In the genomic region with DNA sequence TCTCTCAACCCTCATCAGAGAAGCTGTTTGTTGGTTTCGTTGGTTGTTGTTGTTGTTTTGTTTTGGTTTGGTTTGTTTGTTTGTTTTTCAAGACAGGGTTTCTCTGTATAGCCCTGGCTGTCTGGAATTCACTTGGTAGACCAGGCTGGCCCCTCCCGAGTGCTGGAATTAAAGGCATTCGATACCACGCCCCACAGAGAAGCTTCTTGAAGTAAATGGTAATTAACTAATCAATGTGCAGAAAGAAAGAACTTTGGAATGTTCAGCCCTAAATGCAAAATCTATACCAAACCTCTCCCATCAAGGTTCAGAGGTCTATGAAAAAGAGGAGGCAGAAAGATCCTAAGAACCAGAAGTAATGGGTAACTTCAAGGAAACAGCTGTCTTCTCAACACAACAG, we compare ENCODE assay signal across 27 mouse cellular contexts.
"Had no signal": no experiment of that assay in that cellular context is flagged by ENCODE, and none has a peak within 500 bp of the region (broad histone marks: within the 10 kb centered on the region; RNA-seq: fewer than 3 reads in every experiment).

No protein-coding gene starts in this region.

- DNase-seq: gastrocnemius, adult 2 months; gastrocnemius, postnatal 10 days; gastrocnemius, postnatal 25 days; heart, adult 2 months; heart, postnatal 10 days; heart, postnatal 4 days; kidney, adult 18-20 months; kidney, adult 8-10 months; kidney, postnatal 10 days; kidney, postnatal 25 days; kidney, postnatal 4 days; liver; liver, embryonic 13.5 days had no signal

- H3K4me2 ChIP-seq: heart, embryonic 12.5 days; hindbrain, embryonic 12.5 days; hindbrain, embryonic 14.5 days; limb, embryonic 12.5 days; liver, embryonic 11.5 days; liver, embryonic 13.5 days; liver, embryonic 15.5 days had no signal

- H3K27me3 ChIP-seq: heart, embryonic 12.5 days; hindbrain, embryonic 12.5 days; limb, embryonic 12.5 days; liver, embryonic 13.5 days; liver, embryonic 15.5 days had no signal

- H3K27ac ChIP-seq: gastrocnemius, adult 2 months; heart, adult 2 months; heart, embryonic 10.5 days; hindbrain, embryonic 10.5 days; hindbrain, embryonic 12.5 days; hindbrain, embryonic 14.5 days; layer of hippocampus, adult 2 months; left cerebral cortex, adult 2 months; limb, embryonic 10.5 days; limb, embryonic 12.5 days; liver, embryonic 13.5 days; liver, embryonic 15.5 days had no signal

- ATAC-seq: hindbrain, embryonic 16.5 days; inflammation-experienced regulatory T-cells, adult 6 months; intestine, embryonic 16.5 days had no signal

- H3K9ac ChIP-seq: heart, embryonic 12.5 days; hindbrain, embryonic 12.5 days; hindbrain, embryonic 14.5 days; limb, embryonic 12.5 days; liver, embryonic 13.5 days; liver, embryonic 15.5 days had no signal

- H3K9me3 ChIP-seq: heart, embryonic 10.5 days; heart, embryonic 12.5 days; hindbrain, embryonic 10.5 days; hindbrain, embryonic 12.5 days; limb, embryonic 10.5 days; limb, embryonic 12.5 days; liver, embryonic 13.5 days; liver, embryonic 15.5 days had no signal

- H3K4me3 ChIP-seq: gastrocnemius, adult 2 months; heart, adult 2 months; heart, embryonic 10.5 days; heart, embryonic 12.5 days; hindbrain, embryonic 10.5 days; hindbrain, embryonic 12.5 days; layer of hippocampus, adult 2 months; left cerebral cortex, adult 2 months; limb, embryonic 10.5 days; limb, embryonic 12.5 days; liver, embryonic 13.5 days; liver, embryonic 15.5 days had no signal

- H3K4me1 ChIP-seq: heart, embryonic 10.5 days; heart, embryonic 12.5 days; hindbrain, embryonic 10.5 days; limb, embryonic 10.5 days; limb, embryonic 12.5 days; liver, embryonic 13.5 days had no signal
